Mouse (Mus musculus): ENCODE results near the gene Ercc2.

The Ercc2 gene

DNA sequence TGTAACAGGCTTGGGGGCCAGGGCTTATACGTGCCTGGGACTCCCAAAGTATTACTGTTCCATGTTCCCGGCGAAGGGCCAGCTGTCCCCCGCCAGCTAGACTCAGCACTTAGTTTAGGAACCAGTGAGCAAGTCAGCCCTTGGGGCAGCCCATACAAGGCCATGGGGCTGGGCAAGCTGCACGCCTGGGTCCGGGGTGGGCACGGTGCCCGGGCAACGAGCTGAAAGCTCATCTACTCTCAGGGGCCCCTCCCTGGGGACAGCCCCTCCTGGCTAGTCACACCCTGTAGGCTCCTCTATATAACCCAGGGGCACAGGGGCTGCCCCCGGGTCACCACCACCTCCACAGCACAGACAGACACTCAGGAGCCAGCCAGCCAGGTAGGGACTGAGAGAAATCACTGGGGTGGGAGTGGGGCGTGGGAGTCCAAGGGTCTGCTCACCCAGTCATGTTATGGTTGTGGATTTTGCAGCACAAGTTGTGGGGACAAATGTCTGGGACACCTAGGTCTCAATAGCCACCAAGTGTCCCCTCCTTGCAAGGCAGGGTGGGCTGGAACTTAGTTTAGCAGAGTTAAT lies 29.0 kb downstream of the Ercc2 start:
- no peak for DNase-seq

DNA sequence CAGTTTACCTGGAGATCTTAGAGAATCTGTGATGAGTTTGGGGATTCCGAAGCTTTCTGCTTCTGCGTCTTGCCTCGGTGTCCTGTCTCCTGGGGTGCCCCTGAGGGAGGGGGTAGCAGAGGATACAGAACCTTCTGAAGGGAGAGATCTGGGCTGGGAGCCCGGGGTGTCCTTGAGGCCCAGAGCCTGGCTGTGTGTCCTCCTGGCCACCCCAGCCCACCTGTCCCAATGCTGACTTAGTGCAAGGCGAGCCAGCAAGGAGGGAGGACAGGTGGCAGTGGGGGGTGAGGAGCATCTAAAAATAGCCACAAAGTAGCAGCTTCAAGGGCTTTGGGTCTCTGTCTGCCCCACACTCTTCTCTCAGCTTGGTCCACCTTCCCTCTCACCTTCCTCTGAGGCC lies 30.0 kb downstream of the Ercc2 start:
- no peak for DNase-seq

DNA sequence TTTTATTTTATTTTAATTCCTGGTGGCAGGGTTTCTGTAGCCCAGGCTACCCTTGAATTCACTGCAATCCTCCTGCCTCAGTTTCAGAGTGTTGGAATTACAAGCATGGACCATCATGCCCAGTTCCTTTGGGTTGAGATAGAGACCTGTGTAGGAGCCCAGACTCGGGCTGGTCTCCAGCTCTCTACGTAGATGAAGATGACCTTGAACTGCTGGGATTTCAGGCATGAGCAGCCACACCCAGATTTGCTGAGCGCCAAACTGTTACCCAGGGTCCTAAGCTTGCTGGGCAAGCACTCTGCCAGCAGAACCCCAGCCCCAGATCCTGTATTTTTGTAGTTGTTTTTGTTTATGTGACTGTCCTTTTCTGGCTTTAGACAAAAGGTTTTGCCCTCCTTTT lies 31.7 kb downstream of the Ercc2 start:
- DNase-seq = no peak

GRCm38 (mm10) chr7:19416590-19416989 lies 34.8 kb downstream of the Ercc2 start:
- DNase-seq = no peak

GRCm38 (mm10) chr7:19420121-19420520 lies 38.3 kb downstream of the Ercc2 start:
- DNase-seq = no peak

- DNase-seq = peak; percentile 88
Observed at GRCm38 (mm10) chr7:19420821-19421636, 39.2 kb downstream of the Ercc2 start.

DNA sequence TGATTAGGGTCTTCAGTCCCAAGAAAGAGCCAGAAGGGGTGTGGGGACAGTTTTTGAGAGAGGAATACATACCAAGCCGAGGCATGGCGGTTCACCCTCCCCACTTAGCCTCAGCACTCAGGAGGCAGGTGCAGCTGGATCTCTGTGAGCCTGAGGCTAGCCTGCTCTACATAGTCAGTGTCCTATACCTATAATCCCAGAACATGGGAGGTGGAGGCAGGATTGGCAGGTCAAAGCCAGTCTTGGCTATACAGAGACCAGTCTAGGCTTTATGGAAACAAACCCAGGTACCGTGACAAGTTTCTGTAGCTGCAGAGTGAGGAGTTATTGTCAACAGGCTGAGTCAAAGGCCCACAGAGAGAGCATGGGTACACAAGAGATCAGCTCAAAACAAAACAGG lies 41.3 kb downstream of the Ercc2 start:
- DNase-seq = no peak

GRCm38 (mm10) chr7:19424051-19424450 lies 42.2 kb downstream of the Ercc2 start:
- no peak for DNase-seq

- no peak for DNase-seq
Observed at GRCm38 (mm10) chr7:19426349-19426748, 44.5 kb downstream of the Ercc2 start.

- DNase-seq = no peak
Observed at GRCm38 (mm10) chr7:19426888-19427287, 45.1 kb downstream of the Ercc2 start.

DNA sequence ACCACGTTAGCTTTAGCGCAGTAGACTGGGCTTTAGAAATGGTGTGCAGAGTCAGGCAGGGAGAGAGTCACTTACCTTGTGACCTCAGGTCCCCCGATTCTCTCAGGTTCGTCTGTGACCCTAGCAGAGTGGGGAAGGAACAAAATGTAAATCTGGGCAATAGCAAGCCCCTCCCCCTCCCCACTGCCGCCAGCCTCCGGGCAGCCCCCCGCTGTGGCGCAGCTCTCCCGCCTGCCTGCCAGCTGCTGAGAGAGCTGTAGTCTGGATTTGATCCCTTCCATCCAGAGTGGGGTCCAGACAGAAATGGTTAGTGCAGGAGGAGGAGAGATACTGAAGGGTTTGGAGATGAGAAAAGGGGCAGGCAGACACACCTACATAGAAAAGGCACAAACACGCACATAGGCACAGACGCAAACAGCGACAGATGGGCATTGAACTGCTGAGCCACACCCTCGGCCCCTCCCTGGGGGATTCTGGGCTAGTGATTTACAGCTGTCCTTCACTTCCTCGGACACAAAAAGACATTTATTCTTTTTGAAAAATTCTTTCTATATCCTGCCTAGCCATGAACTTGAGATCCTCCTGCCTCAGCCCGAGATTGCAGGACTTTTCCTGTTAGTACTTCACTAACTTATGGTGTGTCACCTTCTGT lies 46.3 kb downstream of the Ercc2 start:
- DNase-seq = no peak

GRCm38 (mm10) chr7:19429726-19430125 lies 47.9 kb downstream of the Ercc2 start:
- no peak for DNase-seq

DNA sequence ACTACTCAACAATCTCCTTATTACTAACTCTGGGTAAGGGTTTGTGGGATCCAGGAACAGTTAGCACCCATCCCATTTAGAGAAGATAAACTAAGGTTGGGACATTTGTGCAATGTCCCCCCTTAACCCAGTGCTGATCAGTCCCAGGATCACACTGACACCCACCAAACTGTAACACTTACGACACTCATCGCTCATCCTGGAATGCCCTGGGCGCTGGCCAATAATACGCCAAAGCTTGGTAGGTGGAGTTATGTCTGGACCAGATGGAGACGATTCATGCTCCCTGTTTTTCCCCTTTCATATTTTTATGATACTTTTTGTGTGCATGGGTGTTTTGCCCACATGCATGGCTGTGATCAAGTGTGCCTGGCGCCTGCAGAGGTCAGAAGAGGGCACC lies 48.6 kb downstream of the Ercc2 start:
- DNase-seq = no peak

DNA sequence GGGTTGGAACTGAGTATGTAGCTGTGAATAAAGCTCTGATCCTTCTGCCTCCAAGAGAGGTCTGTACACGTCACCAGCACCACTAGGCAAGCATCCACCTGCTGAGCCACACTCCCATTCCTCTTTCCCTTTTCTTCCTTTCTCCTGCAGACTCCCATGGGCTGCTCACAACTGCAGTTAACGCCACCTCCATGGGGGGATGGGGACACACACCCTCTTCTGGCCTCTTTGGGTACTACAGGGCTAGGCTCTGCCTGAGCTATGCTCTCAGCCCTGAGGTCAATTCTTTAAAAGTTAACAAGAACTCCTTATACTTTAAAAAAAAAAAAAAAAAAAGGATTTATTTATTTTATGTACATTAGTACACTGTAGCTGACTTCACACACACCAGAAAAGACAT lies 50.7 kb downstream of the Ercc2 start:
- no peak for DNase-seq

- DNase-seq = no peak
Observed at GRCm38 (mm10) chr7:19436276-19436675, 54.5 kb downstream of the Ercc2 start.

DNA sequence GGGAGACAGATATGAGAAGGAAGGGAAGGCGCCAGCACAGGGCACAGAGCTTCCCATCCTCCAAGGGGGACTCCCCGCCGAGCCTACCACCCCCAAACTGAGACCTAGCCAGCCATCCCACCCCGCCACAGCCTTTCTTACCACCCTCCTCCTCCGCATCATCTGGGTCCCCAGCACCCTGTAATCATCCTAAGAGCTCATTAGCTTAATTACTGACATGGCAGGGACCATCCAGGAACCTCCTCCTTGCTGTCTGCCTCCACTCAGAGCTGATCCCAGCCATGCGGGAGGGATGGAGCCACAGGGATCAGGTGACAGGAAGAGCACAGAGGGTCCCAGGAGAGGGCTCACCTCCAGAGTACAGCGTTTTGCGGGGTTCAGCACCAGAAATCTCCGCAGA lies 55.2 kb downstream of the Ercc2 start:
- DNase-seq = no peak

- peak; percentile 24 for DNase-seq
Observed at GRCm38 (mm10) chr7:19441448-19442091, 59.8 kb downstream of the Ercc2 start.

- peak; percentile 89 for DNase-seq
Observed at GRCm38 (mm10) chr7:19443344-19443743, 61.5 kb downstream of the Ercc2 start.

DNA sequence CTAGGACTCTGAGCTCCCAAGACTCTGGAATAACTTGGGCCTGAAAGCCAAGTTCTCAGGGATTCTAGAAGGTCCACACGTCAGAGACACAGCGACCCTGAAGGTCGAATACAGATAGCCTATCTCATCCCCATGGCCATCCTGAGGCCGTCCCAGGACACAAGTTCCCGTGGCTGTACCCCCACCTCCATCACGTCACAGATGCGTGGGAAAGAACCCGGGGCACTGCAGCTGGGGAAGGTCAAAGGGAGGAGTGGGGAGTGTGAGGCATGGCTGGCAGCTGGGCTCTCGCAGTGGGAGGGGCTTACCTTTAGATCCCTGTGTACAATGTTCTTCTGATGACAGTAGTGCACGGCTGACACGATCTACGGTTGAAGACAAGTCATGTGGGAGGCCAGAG lies 63.0 kb downstream of the Ercc2 start:
- no peak for DNase-seq

Data from kidney, adult 18-20 months (tissue).